Mouse (Mus musculus): Measurements from ENCODE around the gene Zranb3.
"Not testable (repeated sequence)": the region's sequence is repeated elsewhere in the genome, so short reads cannot be mapped to it uniquely, and the experiment has no call there.

Gene Zranb3

DNA sequence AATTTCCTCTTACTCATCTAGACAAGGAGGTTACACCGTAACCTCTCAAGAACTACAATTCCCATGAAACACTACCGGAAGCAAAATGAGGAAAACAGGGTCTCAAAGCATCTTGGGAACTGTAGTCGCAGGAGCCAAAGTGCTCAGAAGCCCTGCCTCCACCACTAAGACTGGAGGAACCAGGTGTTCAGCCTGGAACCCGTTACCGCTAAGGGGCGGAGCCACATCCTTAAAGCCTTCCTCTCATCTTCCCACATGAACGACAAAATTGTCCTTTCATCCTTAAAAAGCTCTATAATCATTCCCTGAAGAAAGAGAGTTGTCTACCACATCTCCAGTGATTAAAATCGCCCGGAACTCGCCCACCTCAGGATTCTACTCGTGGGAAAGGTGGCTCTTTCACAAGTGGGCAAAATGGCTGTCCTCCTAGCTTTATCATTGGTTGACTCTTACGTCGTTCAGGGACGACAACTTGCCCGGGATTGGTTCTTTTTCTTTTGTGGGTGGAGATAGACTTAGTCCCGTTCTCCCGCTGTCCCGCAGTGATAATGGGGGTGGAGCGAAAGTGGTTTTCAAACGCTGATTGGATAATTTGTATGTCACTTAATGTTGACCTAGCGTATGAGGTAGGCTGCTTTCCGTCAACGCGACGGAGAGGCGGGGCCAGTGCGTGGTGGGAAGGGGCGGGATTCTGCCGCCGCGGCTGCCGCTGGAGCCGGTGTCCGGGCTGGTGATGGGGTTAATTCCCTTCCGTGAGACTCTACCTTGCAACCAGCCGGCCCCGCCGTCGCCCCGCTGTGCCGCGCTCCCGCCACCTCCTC lies at the start of gene Zranb3, which contains the start of gene R3hdm1:
Zranb3 (minus strand) TSS at position 407 of the 821 bp plus-strand sequence.
R3hdm1 (plus strand) TSS at position 661 of the 821 bp plus-strand sequence.
- DNase-seq: peak; percentile 100

DNA sequence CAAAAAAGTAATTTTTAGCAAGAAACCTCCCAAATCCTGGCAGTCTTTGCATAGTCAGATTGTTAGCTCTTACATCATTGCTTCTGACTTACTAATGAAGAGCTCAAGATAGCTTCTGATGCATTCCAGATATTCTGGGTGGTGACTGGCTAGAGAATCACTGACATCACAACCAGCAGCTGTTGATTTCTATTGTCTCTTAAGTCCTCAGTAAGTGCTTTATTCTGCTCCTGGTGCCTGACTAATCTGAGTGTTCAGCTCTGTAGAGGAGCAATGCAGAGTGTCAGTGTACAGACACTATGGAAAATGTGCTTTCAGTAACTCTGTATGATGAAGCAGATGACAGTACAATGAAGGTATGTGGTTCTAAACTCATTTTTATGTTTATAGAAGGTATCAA lies 38.9 kb upstream of the Zranb3 start:
- DNase-seq: no peak

DNA sequence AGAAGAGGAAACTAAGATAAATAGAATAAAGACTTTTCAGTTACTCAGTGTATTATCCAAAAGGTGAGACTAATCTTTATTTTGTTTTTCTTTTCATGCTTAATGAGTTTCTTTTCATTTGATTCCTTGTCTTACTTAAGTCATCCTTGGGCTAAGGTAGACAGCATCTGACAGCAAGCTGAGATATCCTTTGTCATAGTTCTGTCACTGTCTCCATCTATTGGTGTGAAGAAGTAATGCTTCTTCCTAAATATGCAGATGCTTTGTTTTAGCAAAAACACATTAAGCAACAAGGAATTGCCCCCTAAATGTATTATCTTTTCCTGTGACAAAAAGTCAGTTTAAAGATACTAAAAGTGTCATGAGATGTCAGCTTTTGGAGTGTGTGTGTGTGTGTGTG lies 38.2 kb upstream of the Zranb3 start:
- DNase-seq: peak; percentile 35

DNA sequence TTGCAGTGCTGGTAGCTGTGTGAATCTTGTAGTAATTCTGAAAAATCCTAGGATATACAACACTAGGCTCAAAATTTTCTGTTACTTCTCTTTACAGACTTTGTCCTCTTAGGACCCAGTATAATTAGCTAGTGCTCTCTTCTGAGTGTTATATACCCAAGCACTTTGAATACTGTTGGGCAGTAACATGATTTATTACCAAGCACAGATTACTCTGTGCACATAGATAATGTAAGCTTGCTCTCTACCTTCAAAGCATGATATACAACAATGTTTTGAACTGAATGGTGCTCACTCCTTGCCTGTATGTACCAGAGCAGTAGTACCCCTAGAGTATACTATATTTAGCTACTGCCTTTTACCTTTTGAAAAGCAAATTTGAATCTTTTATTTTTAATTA lies 33.4 kb upstream of the Zranb3 start:
- DNase-seq: not testable (repeated sequence)

GRCm38 (mm10) chr1:128120913-128121627 lies 18.2 kb upstream of the Zranb3 start:
- no peak for DNase-seq

GRCm38 (mm10) chr1:128103520-128104088 lies 757 bp upstream of the Zranb3 start:
- DNase-seq: peak; percentile 68

GRCm38 (mm10) chr1:128102251-128102640 lies 601 bp downstream of the Zranb3 start:
- no peak for DNase-seq

- no peak for DNase-seq
Observed at GRCm38 (mm10) chr1:128098309-128098708, 4.5 kb downstream of the Zranb3 start.

- no peak for DNase-seq
Observed at GRCm38 (mm10) chr1:128094686-128095085, 8.2 kb downstream of the Zranb3 start.

DNA sequence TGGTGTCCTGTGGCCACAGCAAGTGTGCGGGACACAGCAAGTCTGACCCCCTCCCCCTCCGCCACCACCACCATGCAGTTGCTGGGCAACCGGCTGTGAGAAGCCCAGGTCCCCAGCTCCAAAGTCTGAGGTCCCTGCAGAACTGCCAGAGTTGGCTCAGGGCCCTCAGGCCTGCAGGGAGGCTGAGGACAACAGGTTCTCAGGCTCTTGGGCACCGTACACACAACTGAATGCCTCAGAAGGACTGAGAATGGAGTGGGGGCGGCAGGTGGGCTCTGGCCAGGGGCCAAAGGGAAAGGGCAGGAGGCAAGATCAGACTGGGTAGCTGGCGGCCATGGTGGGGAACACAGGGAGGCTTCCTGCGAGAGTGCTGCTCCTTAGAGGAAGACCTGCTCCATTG lies 20.0 kb downstream of the Zranb3 start:
- no peak for DNase-seq

GRCm38 (mm10) chr1:128081873-128082272 lies 21.0 kb downstream of the Zranb3 start:
- no peak for DNase-seq

DNA sequence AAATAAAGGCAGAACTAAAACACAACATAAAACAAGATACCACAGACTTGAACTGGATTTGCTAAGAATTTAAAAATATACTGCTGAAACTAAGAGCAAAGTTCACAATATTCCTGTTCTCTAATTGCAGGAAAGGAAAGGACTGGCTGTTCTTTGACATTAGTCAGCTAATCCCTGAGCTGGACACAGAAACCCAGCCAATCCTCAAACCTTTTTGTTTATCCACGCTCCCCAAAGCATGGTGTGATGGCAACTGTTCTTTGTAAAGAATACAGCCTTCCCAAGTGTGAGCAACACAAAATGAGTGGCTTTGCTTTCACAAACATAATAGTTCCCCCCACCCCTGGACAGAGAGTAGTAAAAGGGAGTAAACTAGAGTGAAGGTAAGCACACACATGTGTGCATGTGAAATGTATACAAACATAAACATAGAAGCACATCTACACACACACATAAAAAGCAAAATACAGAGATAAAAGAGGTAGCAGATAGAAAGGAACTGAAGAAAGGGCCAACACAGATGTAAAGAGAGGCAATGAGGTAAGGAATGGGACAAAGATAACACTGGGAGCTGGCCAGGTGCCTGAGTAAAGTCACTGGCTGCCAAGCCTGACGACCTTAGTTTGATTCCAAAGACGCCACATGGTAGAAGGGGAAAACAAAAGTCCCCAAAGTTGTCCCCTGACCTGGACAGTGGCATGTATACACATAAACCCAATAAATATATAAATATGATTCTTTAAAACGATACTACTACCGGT lies 21.7 kb downstream of the Zranb3 start:
- DNase-seq: no peak

GRCm38 (mm10) chr1:128078646-128079045 lies 24.2 kb downstream of the Zranb3 start:
- DNase-seq: no peak

DNA sequence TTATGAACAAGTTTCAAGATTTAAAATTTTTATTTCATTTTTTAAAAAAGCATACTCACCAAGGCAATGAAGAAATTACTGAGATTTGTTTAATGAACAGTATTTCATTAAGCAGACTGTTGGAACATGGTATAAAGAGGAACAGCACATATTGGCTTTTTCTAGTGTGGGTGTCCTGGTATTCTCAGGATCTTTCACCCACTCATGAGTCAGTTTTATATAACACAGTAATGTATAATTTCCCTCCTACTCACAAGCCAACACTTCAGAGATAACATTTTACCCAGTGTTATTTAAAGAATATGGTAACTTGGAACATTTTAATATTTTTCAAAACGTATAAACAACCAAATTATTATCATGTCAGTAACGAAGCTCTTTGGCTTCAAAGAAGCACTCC lies 25.1 kb downstream of the Zranb3 start:
- DNase-seq: no peak

DNA sequence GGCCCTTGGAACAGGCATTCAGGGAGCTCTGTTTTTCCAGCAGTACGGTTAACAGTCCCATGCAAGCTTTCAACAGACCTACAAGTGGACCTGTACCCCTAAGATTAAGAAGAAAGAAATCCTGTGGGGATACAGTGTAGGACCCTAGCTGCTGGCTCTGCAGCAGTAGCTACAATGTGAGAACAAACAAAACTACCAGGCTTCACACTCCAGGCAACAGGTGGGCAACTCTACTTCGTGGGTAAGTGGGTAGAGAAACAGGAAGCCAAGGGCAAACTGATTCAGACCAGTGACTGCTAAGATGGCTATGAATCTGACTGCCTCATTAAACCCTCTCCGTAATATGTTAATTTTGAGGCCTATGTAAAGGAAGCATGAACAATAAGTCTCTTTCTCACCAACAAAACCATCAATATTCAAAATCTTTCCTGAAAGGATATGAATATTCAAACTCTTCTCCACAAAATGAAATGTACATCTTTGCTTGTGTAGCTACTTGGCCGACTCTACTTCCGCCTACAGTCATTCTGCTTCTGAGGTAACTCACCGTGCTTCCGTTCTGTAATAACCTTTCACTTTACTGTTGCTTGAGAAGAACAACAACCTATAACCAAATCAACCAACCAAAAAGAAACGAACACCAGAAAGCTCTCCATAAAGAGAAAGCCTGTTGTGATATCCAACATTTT lies 25.9 kb downstream of the Zranb3 start:
- no peak for DNase-seq

DNA sequence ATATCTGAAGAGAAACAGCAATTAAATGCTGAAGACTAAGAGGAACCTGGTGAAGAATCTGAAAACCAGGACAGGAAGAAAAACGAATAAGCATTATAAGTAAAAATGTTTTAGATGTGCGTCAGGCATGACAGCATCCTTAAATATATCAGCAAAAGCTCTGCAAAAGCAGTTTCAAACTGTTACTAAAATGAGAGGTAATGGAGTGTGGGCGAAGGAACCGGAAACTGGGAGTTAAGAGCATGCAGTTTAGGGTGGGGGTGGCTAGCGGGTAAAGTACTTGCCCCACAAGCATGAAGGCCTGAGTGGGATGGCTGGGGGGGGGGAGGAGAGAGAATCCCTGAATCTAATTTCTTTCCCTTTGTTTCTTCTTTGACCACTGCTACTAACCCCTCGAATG lies 29.8 kb downstream of the Zranb3 start:
- no peak for DNase-seq

- no peak for DNase-seq
Observed at GRCm38 (mm10) chr1:128070003-128070402, 32.8 kb downstream of the Zranb3 start.

GRCm38 (mm10) chr1:128068945-128069397 lies 33.9 kb downstream of the Zranb3 start:
- DNase-seq: no peak

- no peak for DNase-seq
Observed at GRCm38 (mm10) chr1:128064716-128065115, 38.1 kb downstream of the Zranb3 start.

DNA sequence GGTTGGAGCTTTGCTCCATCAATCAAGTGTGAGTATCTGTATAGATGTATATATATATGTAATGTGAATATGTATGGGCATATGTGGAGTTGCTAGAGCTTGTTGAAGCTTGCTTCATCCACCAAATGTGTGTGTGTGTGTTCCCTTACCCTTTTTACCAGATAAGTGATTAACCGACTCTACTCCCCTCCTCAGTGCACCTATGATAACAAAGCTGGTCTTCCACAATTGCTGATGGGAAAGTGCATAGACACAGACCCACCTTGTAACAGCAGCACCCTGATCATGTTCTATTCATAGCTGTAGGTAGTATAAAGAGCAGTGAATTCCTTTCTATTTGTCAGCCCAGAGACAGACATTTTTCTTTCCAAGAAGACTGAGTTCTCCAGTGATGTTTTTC lies 40.7 kb downstream of the Zranb3 start:
- DNase-seq: no peak

GRCm38 (mm10) chr1:128061401-128061800 lies 41.4 kb downstream of the Zranb3 start:
- no peak for DNase-seq

- DNase-seq: peak; percentile 4
Observed at GRCm38 (mm10) chr1:128060655-128061344, 42.0 kb downstream of the Zranb3 start.

Data from cerebellum, adult 9-10 months (tissue).